Mouse (Mus musculus) small intestine, adult 2 months (tissue): Measurements from ENCODE around the gene Slc22a12.

Experiments
- CTCF ChIP-seq: fragments of 200-500 bp; IDR thresholded peaks from 2 replicates; pipeline ENCODE4 v1.5.1; 2012; ENCODE audit warnings: low read depth, mild to moderate bottlenecking, control low read depth, inconsistent platforms, low read length, moderate library complexity, mixed read lengths; ENCODE audit not compliant: insufficient replicate concordance, insufficient read length; ENCODE audit errors: extremely low read depth
- POLR2A ChIP-seq: fragments of 200-500 bp; IDR thresholded peaks from 2 replicates; pipeline ENCODE4 v1.6.1; 2012; ENCODE audit warnings: low read depth, mild to moderate bottlenecking, control low read depth, inconsistent platforms, low read length, moderate library complexity

DNA sequence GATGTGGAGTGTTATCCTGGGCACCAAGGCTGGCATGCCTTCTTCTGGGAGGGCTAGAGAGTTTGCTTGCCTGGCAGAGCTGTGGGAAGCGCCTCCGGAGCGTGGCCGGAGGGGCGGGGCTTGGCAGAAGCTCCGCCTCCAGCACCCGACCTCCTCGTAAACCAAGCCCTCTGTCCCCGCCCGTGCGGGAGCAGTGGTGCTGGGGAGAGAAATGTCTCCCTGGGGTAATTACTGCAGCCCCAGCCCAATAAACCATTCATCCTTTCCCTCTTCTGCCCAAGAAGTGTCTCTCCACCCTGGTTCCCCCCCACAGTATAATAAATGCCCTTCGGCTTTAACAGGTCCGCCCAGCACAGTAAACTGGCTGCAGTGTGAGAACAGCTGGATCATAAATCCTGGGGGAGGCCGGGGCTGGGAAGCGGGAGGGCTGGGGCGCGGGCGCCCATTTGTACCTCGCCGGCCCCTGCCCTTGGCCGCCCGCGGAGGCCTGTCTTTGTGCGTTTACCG, 40.7 kb downstream of the Slc22a12 start:
- TF ChIP-seq CTCF = no peak
- no peak for TF ChIP-seq POLR2A
